Mouse (Mus musculus) C2C12 (cell line): ENCODE results near the gene C1qtnf1. TPM values are rescaled to one million over a fixed set of nuclear protein-coding genes. Genes with fewer than 3 reads are reported as not detected.

Experiments
- H3K27me3 ChIP-seq: one replicate; pipeline ENCODE4 v1.6.1; 2011; ENCODE audit not compliant: control insufficient read depth, insufficient read depth, insufficient read length
- H3K36me3 ChIP-seq: one replicate; pipeline ENCODE4 v1.6.1; 2011; ENCODE audit not compliant: control insufficient read depth, insufficient read depth
- H3K4me3 ChIP-seq: one replicate; pipeline ENCODE4 v1.5.1; 2011; ENCODE audit warnings: mild to moderate bottlenecking, control low read depth; ENCODE audit not compliant: poor library complexity, insufficient read depth, severe bottlenecking
- H3K79me2 ChIP-seq: one replicate; pipeline ENCODE4 v1.6.1; 2011; ENCODE audit not compliant: control insufficient read depth, insufficient read depth
- H3K79me3 ChIP-seq: one replicate; pipeline ENCODE4 v1.6.1; 2011; ENCODE audit warnings: low read depth, control low read depth
- H3ac ChIP-seq: one replicate; pipeline ENCODE3; 2011; ENCODE audit warnings: low read depth; ENCODE audit not compliant: control insufficient read depth, insufficient read length
- CEBPB ChIP-seq: IDR thresholded peaks from one replicate; pipeline ENCODE4 v1.6.1; 2011; ENCODE audit warnings: low read depth, mild to moderate bottlenecking, control low read depth, moderate library complexity
- CTCF ChIP-seq: IDR thresholded peaks from one replicate; pipeline ENCODE4 v1.5.1; 2011; ENCODE audit not compliant: control insufficient read depth, insufficient read depth, insufficient read length
- FOSL1 ChIP-seq: IDR thresholded peaks from one replicate; pipeline ENCODE4 v1.8.0; 2011; ENCODE audit warnings: mild to moderate bottlenecking, low read length; ENCODE audit not compliant: poor library complexity, insufficient read depth, severe bottlenecking
- MAX ChIP-seq: IDR thresholded peaks from one replicate; pipeline ENCODE4 v1.6.1; 2011; ENCODE audit warnings: mild to moderate bottlenecking, control low read depth
- MYOD1 ChIP-seq: IDR thresholded peaks from one replicate; pipeline ENCODE4 v1.6.1; 2011; ENCODE audit warnings: low read depth; ENCODE audit not compliant: control insufficient read depth, insufficient read length
- MYOG ChIP-seq: IDR thresholded peaks from one replicate; pipeline ENCODE4 v1.6.1; 2011; ENCODE audit not compliant: control insufficient read depth, insufficient read length; ENCODE audit errors: extremely low read depth
- USF1 ChIP-seq: IDR thresholded peaks from one replicate; pipeline ENCODE4 v1.6.1; 2011; ENCODE audit warnings: low read depth, mild to moderate bottlenecking, control low read depth, moderate library complexity
- polyA plus RNA-seq: library from polyadenylated mRNA; unstranded; fragments of >200 nt; fragmentation: generic; extraction: Trizol; gene quantifications from one replicate; pipeline ENCODE4 v1.2.1, GENCODE M21; 2012; ENCODE audit warnings: missing spikeins

Gene C1qtnf1
- polyA plus RNA-seq, 1 experiment, result 2.0 TPM

- TF ChIP-seq MYOG (no peak), CTCF (no peak), FOSL1 (no peak), MAX (no peak), MYOD1 (no peak), CEBPB (no peak)
These were observed 31.0 kb downstream of the C1qtnf1 start for GRCm38 (mm10) chr11:118459051-118459450.

GRCm38 (mm10) chr11:118459536-118459935, 31.5 kb downstream of the C1qtnf1 start:
- Histone ChIP-seq H3ac (no peak overlapping the region), H3K79me3 (no peaks in the 10 kb centered on the region), H3K4me3 (no peak overlapping the region), H3K36me3 (no peaks in the 10 kb centered on the region), H3K79me2 (no peaks in the 10 kb centered on the region), H3K27me3 (peaks cover 26% of the 10 kb centered on the region)
- no peak for TF ChIP-seq MYOG
- TF ChIP-seq FOSL1, result no peak
- no peak for TF ChIP-seq MAX
- TF ChIP-seq CEBPB, result no peak
- no peak for TF ChIP-seq MYOD1
- no peak for TF ChIP-seq CTCF
- TF ChIP-seq USF1, result no peak

More at GRCm38 (mm10) chr11:118459051-118459450, 31.0 kb downstream of the C1qtnf1 start:
- H3K36me3 ChIP-seq, result no peaks in the 10 kb centered on the region
- peaks cover 26% of the 10 kb centered on the region for H3K27me3 ChIP-seq
- no peaks in the 10 kb centered on the region for H3K79me3 ChIP-seq
- no peak overlapping the region for H3ac ChIP-seq
- H3K4me3 ChIP-seq, result no peak overlapping the region
- H3K79me2 ChIP-seq, result no peaks in the 10 kb centered on the region

GRCm38 (mm10) chr11:118460280-118460679, 32.3 kb downstream of the C1qtnf1 start:
- Histone ChIP-seq H3K79me3 (no peaks in the 10 kb centered on the region), H3K36me3 (no peaks in the 10 kb centered on the region), H3K27me3 (peaks cover 22% of the 10 kb centered on the region), H3ac (no peak overlapping the region), H3K4me3 (no peak overlapping the region), H3K79me2 (no peaks in the 10 kb centered on the region)
- no peak for TF ChIP-seq MYOD1
- TF ChIP-seq USF1, result no peak
- TF ChIP-seq FOSL1, result no peak
- no peak for TF ChIP-seq CEBPB
- TF ChIP-seq MAX, result no peak
- no peak for TF ChIP-seq CTCF
- TF ChIP-seq MYOG, result no peak

- H3ac ChIP-seq, result no peak overlapping the region
- no peak overlapping the region for H3K4me3 ChIP-seq
- TF ChIP-seq MYOG (no peak), USF1 (no peak), FOSL1 (no peak)
These were observed 39.5 kb downstream of the C1qtnf1 start for GRCm38 (mm10) chr11:118467441-118468035.

GRCm38 (mm10) chr11:118469509-118470160, 41.6 kb downstream of the C1qtnf1 start:
- Histone ChIP-seq H3K36me3 (no peaks in the 10 kb centered on the region), H3K79me2 (no peaks in the 10 kb centered on the region)
- TF ChIP-seq FOSL1 (no peak), MYOG (no peak), USF1 (no peak), MYOD1 (no peak), CTCF (no peak), CEBPB (no peak), MAX (no peak)

More at GRCm38 (mm10) chr11:118467441-118468035, 39.5 kb downstream of the C1qtnf1 start:
- no peaks in the 10 kb centered on the region for H3K36me3 ChIP-seq
- no peaks in the 10 kb centered on the region for H3K79me3 ChIP-seq
- H3K79me2 ChIP-seq, result no peaks in the 10 kb centered on the region
- peaks cover 22% of the 10 kb centered on the region for H3K27me3 ChIP-seq

More at GRCm38 (mm10) chr11:118469509-118470160, 41.6 kb downstream of the C1qtnf1 start:
- peaks cover 24% of the 10 kb centered on the region for H3K27me3 ChIP-seq
- H3ac ChIP-seq, result no peak overlapping the region
- H3K4me3 ChIP-seq, result no peak overlapping the region
- H3K79me3 ChIP-seq, result no peaks in the 10 kb centered on the region
